Mouse (Mus musculus) hindbrain, embryonic 10.5 days (tissue): ENCODE measurements around the gene Gm5141. TPM values are rescaled to one million over a fixed set of nuclear protein-coding genes. Genes with fewer than 3 reads are reported as not detected.

Experiments
- microRNA counts: library from miRNA; unstranded; fragments of <30 nt; microRNA quantifications from one replicate; lab custom pipeline; 2017
- polyA plus RNA-seq: library from polyadenylated mRNA; unstranded; fragments of >200 nt; fragmentation: Nextera tagmentation; extraction: Ambion mirVana; gene quantifications from 2 replicates; pipeline ENCODE4 v1.2.1, GENCODE M21; 2016

Gene Gm5141
- polyA plus RNA-seq, 1 experiment from 2014 or later: 6.6 TPM

MicroRNAs within 50 kb of the gene (microRNA counts, 519-probe panel; counts per million panel counts)
- microRNA mmu-miR-713 (lab: Ali Mortazavi, UCI): 1,255 counts per million, percentile 77 among the panel's probes with 10 or more counts

Other genes with a start within 250 kb of the Gm5141 start
- gene Zfp935, start 227.3 kb downstream of the Gm5141 start, polyA plus RNA-seq: not detected in 2 replicates
- gene Zfp934, start 214.6 kb downstream of the Gm5141 start, polyA plus RNA-seq: 15.8 and 24.2 TPM in 2 replicates
- gene 6720489N17Rik, start 161.6 kb downstream of the Gm5141 start, polyA plus RNA-seq: 8.9 and 14.0 TPM in 2 replicates
- gene Platr25, start 25.1 kb downstream of the Gm5141 start, polyA plus RNA-seq: 19.7 and 25.9 TPM in 2 replicates
- 0.20 TPM in 1 of 2 replicates, not detected in the other for gene Fbp2, start 72.6 kb upstream of the Gm5141 start, polyA plus RNA-seq
- 0.12 TPM in 1 of 2 replicates, not detected in the other for gene Fbp1, start 102.5 kb upstream of the Gm5141 start, polyA plus RNA-seq
- 34.6 and 43.5 TPM in 2 replicates for gene 2010111I01Rik, start 179.1 kb upstream of the Gm5141 start, polyA plus RNA-seq